Mouse (Mus musculus): ENCODE data around the gene Evl. TPM values are rescaled to one million over a fixed set of nuclear protein-coding genes. Genes with fewer than 3 reads are reported as not detected.
"Not testable (repeated sequence)": the region's sequence is repeated elsewhere in the genome, so short reads cannot be mapped to it uniquely, and the experiment has no call there.

Evl gene
- polyA plus RNA-seq (2012; rRNA removed), result 27.2 and 33.3 TPM in 2 replicates

DNA sequence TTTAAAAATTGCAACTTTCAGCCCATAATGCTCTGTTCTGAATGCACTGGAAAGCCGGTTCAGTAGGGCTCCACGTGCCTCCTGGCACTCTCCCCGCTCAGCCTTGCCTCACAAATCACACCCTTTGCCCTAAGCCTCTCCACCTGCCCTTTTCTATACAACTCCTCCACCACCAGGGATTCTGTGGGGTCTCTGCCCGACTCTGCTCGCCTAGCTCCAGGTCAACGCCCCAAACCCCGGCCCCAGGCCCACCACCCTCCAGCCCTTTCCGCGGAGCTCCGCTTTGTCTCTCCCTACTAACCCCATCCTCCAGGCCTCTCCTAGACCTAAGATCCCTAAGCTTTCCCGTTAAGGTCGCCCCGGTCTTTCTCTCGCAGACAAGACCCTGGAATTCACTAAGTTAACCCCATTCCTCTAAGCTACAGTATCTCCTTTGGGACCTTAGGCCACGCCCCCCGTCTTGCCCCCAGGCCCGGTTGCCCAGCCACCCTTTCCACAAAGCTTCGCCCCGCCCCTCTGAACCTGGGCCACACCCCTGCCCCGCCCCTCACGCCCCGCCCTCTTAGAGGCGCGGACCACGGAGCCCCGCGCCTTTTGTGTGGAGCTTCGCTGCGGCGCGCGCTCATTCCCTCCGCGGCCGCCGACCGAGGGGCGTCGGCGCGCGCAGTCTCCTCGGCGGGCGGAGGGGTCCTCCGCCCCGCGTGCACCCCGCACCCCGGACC, at the start of gene Evl:
Evl (plus strand) TSS at position 601 of the 722 bp plus-strand sequence.
- no peak for DNase-seq (ENCODE audit: low read depth)

DNA sequence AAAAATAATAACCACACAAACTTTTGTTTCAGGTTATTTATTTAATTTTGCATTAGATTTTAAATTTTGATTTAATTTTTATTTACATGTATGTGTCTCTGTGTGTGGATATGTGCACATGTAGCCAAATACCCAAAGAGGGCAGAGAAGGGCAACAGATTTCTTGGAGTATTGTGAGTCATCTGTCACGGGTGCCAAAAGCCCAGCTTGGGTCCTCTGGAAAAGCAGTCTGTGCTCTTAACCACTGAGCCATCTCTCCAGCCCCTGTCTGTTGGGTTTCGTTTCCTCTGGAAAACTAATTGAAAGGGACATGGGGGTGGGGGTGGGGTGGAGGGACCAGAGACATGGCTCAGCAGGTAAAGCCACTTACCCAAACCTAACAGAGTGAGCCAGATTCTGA, 48.7 kb upstream of the Evl start:
- no peak for DNase-seq (ENCODE audit: low read depth)

DNA sequence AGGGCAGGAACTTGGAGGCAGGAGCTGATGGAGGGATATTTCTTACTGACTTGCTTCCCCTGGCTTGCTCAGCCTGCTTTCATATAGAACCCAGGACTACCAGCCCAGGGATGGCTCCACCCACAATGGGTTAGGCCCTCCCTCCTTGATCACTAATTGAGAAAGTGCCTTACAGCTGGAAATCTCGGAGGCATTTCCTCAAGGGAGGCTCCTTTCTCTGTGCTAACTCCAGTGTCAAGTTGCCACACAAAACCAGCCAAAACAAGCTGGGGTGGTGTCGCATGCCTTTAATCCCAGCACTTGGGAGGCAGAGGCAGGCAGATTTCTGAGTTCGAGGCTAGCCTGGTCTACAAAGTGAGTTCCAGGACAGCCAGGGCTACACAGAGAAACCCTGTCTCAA, 47.5 kb upstream of the Evl start:
- not testable (repeated sequence) for DNase-seq (ENCODE audit: low read depth)

DNA sequence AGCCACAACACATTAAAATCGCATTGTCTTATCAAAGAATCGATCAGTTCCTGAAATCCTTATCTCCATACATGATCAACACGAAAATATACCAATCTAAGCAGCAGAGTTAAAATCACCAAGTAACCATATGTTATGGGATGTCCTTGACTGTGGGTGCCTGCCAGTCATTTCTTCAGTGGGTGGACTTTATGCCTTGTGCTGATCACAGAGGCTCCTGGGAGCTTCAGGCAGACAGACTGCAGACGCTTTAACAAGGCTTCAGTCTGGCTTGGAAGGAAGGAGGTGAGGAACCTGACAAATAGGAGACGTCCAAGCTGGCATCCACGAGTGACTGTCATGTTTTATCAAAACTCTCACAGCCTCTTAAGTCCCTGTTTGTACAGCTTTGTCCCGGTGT, 43.9 kb upstream of the Evl start:
- DNase-seq (ENCODE audit: low read depth), result no peak

DNA sequence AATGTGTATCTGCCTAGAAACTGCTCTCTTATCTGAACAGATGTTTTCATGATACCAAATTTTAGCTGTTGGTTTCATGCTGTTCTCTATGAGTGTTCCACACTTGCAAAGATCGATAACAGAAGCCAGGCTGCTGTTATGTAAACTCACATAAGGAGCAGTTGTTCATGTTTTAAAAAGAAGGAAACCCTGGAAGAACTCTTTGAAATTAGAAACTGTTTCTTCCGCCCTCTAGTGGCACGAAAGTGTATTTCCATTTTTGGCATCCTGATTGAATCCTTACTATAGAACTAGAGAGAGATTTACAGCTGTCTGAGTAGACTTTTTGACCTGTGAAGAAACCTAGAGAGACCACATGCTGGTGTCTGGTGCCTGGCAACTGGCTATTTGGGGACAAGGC, 43.5 kb upstream of the Evl start:
- no peak for DNase-seq (ENCODE audit: low read depth)

DNA sequence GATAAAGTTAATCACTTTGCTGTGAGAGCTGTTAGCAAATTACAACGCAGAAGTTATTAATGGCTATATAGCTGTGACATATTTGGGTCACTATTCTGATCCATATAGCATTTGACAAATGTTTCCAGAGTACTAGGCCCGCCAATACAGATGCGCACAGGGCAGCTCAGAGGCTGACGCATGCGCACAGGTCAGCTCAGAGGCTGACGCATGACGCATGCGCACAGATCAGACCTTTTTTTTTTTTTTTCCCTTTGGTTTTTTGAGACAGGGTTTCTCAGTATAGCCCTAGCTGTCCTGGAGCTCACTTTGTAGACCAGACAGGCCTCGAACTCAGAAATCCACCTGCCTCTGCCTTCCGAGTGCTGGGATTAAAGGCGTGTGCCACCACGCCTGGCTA, 39.1 kb upstream of the Evl start:
- no peak for DNase-seq (ENCODE audit: low read depth)

DNA sequence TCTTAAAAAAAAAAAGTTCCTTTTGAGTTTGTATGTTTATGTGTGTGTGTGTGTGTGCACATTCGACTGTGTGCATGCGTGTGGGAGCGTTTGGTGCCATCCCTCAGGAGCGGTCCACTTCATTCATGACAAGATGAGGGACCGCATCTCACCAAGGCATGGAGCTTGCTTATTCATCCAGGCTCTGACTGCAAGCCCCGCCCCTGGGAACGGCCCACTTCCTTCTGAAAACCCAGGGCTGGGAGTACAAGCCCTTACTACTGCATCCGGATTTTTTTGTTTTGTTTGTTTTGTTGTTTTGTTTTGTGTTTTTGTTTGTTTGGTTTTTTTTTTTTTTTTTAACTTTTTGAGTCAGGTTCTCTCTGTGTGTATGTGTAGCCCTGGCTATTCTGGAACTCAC, 35.1 kb upstream of the Evl start:
- DNase-seq (ENCODE audit: low read depth), result no peak

DNA sequence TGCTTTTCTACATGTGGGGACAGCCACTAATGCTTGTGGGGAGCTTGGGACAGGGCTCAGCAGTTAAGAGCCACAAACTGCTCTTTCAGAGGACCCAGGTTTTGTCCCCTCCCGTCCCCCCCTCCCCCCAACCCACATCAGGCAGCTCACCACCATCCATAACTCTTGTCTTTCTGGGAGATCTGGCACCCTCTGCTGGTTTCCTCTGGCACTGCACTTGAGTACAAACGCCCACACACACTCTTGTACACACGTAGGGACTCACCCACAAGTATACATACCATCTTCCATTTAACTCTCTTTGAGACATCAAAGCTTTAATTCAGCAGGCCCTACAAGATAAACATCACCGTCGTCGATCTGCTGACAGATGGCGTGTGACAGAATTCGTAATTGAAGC, 25.3 kb upstream of the Evl start:
- no peak for DNase-seq (ENCODE audit: low read depth)

DNA sequence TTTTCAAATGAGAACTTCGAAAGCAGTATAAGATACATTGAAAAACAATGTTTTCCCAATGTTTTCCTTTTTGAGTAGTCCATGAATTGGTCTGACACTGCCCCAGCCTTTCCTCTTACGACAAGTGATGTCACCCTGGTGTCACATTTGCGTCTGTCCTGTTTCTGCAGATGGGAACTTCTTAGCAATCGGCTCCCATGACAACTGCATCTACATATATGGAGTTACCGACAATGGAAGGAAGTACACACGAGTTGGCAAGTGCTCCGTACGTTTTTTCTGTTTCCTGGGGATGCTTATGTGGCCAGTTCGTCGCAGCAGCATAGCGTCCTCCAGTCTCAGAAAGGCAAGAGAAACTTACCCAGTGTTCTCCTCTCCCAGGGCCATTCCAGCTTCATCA, 20.0 kb upstream of the Evl start:
- DNase-seq (ENCODE audit: low read depth), result no peak

DNA sequence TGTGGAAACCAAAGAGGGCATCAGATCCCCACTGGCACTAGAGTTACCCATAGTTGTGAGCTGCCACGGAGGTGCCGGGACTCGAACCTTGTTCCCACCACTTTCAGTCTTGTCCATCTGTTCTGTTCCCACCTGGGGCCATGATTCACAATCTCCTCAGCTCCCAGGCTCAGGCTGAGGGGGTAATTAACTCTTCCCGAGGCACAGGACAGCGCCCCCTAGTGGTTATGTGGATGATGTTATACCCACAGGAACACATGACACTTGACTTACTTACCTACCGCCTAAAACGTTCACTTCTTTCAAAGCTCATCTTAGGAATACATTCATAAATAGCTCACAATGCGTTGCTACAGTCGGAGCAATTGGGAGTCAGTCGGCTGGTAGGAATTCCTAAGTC, 18.1 kb upstream of the Evl start:
- no peak for DNase-seq (ENCODE audit: low read depth)

DNA sequence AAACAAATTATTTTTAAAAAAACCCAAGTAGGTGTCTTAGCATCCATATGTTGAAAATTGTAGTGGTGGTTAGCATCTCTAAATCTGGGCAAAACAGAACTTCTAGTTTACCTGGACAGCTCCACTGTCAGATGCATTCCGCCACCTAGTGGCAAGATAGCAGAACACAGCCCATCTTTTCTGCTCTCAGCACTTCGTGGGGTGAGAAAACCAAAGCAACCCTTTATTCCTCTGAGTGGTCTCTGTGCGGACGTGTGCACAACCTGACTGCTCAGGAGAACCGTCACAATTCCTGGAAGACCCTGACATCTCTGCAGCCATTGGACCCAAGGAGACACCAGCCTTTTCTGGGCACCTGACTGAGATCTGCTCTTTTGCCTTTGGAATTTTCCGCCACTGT, 13.4 kb upstream of the Evl start:
- no peak for DNase-seq (ENCODE audit: low read depth)

DNA sequence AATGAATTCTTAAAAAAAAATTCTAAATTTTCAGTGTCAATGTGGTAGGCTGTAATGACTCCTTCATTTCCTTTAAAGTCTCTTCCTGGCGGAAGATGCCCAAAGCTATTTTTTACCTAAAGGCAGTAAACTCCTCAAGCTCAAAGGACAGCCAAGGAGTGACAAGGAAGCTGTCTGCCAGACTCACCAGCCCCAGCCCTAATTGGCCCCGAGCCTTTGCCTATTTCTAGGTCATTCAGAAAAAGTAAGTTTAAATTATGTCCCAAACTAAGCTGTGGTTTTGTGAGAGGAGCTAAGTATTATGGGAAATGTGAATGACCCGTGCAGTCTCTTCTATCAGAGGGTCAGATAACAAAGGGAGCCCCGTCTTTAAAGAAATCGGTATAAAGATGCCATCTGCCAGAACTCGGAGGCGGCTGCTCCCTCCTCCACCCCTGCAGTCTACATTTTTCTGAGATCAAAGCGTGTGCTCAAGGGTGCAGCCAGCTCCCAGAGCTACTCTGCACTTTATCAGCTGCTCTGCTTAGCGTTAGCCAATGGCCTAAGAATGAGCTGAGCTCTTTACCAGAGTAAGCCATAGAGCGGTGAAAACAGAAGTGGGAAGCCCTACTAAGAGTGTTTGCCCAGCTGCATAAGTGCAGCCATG, 7.9 kb upstream of the Evl start:
- DNase-seq (ENCODE audit: low read depth), result no peak

DNA sequence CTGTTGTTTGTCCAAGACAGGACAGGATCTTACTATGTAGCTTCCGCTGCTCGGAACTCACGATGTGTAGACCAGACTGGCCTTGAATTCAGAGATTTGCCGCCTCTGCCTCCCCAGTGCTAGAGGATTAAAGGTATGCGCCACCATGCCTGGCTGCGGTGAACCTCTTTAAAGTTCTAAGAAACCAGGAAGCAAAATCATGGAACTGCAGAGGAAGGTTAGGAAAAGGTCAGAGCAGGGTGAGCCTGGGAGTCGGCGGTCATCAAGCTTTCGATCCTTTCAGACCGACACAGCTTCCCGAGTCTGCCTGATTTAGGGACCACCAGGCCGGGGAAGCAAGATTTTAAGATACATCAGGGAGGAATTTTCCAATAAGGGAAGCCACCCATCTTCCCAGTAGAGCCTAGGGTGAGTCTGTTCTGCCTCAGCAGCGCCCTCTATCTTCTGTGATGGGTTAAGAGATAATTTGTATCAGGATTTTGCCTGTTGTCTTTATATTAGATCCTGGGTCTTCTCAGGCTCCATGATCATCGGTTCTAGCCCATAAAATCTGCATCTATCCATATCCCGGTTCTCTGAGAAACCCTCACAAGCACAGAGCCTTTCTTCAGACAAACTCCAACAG, 7.2 kb upstream of the Evl start:
- DNase-seq (ENCODE audit: low read depth), result no peak

DNA sequence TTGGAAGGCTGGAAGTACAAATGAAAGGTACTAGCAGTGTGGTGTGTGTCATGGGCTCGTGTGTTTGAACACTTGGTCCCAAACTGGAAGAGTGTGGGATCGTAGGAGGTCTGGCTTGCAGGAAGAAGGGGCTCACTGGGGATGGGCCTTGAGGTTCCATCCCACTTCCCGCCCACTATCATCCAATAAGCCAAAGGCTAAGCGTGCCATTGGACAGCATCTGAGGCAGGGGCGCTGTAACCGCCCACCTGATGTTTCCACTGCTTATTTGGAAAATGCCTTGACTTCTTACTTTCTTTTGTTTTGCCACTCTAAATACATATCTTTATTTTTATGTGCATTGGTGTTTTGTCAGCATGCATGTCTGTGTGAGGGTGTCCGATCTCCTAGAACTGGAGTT, 2.8 kb upstream of the Evl start:
- DNase-seq (ENCODE audit: low read depth), result no peak

DNA sequence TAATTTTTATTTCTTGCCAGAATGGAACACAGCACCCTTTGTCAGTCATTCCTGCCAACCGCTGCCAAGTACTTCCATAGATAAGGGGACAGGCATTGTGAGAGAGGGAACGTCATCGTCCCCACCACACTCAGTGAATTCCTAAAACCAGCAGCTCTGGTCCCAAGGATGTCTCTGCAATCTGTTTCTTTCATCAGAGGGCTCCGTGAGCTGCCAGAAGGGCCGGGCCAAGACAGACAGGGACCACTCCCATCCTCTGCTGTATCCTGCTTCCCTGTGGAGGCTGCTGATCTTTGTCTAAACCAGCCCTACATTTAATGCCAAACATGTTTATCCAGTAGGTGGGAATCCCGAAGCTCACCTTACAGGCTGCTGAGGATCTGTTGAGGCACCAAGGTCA, 1.4 kb upstream of the Evl start:
- no peak for DNase-seq (ENCODE audit: low read depth)

DNA sequence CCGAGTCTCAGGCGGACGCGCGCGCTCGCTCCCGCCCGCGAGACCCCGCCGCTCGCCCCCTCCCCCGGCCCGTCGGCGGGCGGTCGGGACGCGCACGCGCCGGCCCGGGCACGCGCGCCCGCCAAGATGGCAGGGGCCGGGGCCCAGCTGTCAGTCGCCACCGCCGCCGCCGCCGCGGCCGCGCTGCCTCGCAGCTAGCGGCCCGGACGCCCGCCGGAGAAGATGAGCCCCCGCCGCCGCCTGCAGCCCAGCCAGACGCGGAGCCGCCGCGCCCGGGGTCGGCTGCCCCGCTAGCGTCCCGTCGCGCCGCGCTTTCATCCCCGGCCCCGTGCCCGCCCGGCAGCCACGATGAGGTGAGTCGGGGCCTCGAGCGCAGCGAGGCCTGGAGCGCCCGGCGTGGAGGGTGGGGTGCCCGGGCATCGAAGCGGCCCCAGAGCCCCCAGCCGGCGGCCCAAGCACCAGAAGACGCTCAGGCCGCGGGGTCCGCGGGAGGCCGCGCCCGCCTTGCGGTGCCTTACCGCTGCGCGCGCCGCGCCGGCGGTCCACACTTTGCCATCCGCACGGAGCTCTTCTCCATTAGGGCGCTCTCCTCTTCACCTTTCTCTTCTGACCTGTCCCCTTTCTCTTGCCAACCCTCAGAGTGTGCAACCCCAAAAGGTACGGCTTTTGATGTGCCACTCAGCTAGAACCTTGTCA, 489 bp downstream of the Evl start:
- DNase-seq (ENCODE audit: low read depth), result no peak

DNA sequence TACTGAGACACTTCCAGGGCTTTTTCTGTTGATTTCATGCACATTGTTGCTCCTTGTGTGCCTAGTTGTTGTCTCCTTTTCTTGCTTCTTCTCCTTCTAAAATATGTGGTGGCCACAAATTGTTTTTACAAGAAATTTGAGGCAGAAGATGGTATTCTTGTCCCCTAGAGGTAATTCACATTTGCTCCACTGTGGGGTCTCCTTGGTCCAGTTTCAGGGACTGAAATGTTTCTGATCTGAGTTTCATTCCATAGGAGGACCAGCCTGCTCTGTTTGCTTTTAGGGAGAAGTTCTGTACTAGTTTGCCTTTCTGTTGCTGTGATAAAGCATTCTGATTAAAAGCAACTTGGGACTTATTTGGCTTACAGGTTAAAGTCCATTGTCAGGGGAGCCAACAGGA, 3.7 kb downstream of the Evl start:
- DNase-seq (ENCODE audit: low read depth), result no peak

DNA sequence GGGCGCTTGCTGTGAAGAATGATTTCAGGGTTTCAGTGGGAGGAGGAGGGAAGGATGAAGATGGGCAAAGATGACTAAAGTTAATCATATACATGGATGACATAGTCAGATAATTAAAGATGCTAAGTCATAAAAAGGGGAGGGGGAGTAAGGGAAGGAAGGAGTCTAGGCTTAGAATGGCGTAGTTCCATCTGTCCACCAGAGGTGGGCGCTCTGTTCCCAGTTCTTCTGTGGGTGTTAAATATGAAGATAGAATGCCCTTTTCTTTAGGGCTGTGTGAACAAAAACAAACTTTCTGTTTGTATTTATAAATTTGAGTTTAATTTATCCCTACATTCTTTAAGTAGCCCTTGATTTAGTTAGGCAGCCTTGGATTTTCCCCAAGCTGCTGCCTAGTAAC, 8.7 kb downstream of the Evl start:
- DNase-seq (ENCODE audit: low read depth), result no peak

DNA sequence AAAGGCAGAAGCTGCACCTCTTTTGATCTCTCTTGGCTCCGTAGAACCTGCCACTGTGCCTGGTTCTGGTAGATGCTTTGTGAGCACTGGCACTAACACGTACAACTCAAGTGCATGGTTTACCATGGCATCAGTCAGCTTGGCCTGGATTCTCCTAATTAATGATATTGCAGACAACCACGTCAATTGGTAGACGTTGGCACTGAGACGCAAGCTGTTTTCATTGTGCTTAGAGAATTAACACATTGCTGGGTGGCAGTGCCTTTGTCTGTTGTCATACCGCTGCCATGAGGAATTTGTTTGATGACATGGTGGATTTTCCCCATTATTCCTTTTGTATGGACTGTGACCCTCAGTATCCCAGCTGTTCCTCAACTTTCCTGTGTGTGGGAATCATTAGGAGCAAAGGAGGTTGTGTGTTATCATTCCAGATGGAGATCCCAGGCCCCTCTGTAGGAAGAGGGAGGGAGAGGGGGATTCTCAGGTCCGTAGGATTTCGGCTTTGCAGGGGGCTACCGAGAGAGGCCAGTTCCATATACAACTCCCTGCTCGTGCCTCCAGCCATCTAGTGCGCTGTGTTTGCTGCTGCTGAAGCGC, 10.5 kb downstream of the Evl start:
- no peak for DNase-seq (ENCODE audit: low read depth)

DNA sequence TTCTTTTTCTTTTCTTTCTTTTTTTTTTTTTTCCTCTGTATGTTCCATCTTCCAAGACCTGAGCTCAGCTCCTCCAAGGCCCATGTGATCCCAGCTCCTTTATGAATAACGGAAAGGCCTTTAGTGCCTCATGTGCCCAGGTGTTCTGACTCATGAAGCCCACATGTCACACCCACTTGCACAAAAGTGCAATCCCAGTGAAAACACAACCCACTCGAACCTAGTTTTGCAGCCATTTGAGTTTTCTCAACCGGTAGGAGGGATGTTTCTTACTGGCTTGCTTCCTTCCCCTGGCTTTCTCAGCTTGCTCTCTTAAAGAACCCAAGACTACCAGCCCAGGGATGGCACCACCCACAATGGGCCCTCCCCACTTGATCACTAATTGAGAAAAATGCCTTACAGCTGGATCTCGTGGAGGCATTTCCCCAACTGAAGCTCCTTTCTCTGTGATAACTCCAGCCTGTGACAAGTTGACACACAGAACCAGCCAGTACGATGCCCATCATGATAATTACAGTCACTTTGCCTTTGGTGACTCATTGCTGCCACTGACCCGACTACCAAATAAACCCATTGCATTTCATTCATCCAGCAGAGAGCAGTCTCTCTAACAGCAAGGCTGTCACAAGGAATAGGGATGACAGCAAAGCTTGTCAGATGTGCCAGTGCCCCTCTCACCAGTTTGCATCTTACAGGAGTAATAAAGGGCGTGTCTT, 24.8 kb downstream of the Evl start:
- DNase-seq (ENCODE audit: low read depth), result no peak

DNA sequence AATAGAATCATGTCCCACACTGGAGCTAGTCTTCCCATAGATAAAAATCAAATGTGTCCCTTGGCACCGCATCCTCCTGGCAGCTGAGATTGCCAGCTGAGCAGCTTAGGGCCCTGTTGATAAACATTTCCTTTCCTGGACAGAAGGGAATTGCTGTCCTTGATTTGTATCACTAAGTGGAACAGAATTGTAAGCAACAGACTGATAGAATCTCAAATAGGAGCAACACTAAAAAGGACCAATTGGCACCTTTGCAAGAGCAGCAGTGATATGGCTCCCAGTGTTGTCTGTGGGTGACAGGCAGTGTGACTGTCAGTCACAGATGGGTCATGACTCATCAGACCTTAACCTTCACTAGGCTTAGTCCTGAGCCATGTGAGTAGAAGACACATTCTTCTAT, 29.3 kb downstream of the Evl start:
- DNase-seq (ENCODE audit: low read depth), result no peak

DNA sequence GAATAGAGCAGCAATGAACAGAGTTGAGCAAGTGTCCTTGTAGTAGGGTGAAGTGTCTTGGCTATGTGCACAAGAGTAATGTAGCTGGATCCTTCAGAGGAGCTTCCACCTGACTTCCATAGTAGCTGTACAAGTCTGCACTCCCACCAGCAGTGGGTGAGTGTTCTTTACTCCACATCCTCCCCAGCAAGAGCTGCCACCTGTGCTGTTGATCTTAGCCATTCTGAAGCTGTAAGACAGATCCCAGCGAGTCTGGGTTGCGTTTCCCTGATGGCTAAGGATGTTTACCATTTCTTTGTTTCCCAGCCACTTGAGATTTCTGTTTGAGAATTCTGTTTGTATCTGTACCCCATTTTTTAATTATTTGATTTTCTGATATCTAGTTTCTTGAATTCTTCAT, 35.6 kb downstream of the Evl start:
- no peak for DNase-seq (ENCODE audit: low read depth)
